Mouse (Mus musculus) heart, embryonic 10.5 days (tissue): ENCODE measurements at regions not wholly inside any gene's neighbourhood (a gene's known extent, or its start where the extent isn't known, plus 50 kb on each side); places are given as distances from the start of the nearest gene placed in this dataset.

Experiments used
- DNase-seq: peaks from one replicate; pipeline ENCODE4 v3.0.0-alpha.2; 2017; ENCODE audit warnings: low spot score
- H3K27ac ChIP-seq: fragments of 300-500 bp; sonication (generic); 2 replicates; pipeline ENCODE4 v1.5.1; 2016; ENCODE audit warnings: mild to moderate bottlenecking
- H3K27me3 ChIP-seq: fragments of 300-500 bp; sonication (generic); 2 replicates; pipeline ENCODE4 v1.6.1; 2016; ENCODE audit warnings: mild to moderate bottlenecking; ENCODE audit not compliant: poor library complexity, insufficient read depth, severe bottlenecking
- H3K36me3 ChIP-seq: fragments of 300-500 bp; sonication (generic); 2 replicates; pipeline ENCODE4 v1.6.1; 2016; ENCODE audit warnings: mild to moderate bottlenecking, moderate library complexity
- H3K4me1 ChIP-seq: fragments of 300-500 bp; sonication (generic); 2 replicates; pipeline ENCODE4 v1.6.1; 2016; ENCODE audit warnings: mild to moderate bottlenecking
- H3K4me3 ChIP-seq: fragments of 300-500 bp; sonication (generic); 2 replicates; pipeline ENCODE4 v1.5.1; 2016; ENCODE audit warnings: mild to moderate bottlenecking, moderate library complexity
- H3K9me3 ChIP-seq: fragments of 300-500 bp; sonication (generic); 2 replicates; pipeline ENCODE4 v1.6.1; 2016; ENCODE audit warnings: mild to moderate bottlenecking, moderate library complexity
- WGBS: fragments of 180-500 bp; shearing (Covaris S2); methylation state at CpG from one replicate; pipeline ENCODE4 v1.1.7; 2016; 5-methylcytosine and 5-hydroxymethylcytosine counted together

- Histone ChIP-seq H3K36me3 (no peaks in the 10 kb centered on the region), H3K4me3 (no peak overlapping the region), H3K27ac (no peak overlapping the region), H3K9me3 (no peaks in the 10 kb centered on the region), H3K27me3 (peaks cover 34% of the 10 kb centered on the region), H3K4me1 (peaks cover 32% of the 10 kb centered on the region)
- 65% methylated on average over 3 of the region's 3 CpGs for WGBS
- DNase-seq, result no peak
These were observed 127.8 kb upstream of the Rpl38 start for GRCm38 (mm10) chr11:114540503-114540902.

DNA sequence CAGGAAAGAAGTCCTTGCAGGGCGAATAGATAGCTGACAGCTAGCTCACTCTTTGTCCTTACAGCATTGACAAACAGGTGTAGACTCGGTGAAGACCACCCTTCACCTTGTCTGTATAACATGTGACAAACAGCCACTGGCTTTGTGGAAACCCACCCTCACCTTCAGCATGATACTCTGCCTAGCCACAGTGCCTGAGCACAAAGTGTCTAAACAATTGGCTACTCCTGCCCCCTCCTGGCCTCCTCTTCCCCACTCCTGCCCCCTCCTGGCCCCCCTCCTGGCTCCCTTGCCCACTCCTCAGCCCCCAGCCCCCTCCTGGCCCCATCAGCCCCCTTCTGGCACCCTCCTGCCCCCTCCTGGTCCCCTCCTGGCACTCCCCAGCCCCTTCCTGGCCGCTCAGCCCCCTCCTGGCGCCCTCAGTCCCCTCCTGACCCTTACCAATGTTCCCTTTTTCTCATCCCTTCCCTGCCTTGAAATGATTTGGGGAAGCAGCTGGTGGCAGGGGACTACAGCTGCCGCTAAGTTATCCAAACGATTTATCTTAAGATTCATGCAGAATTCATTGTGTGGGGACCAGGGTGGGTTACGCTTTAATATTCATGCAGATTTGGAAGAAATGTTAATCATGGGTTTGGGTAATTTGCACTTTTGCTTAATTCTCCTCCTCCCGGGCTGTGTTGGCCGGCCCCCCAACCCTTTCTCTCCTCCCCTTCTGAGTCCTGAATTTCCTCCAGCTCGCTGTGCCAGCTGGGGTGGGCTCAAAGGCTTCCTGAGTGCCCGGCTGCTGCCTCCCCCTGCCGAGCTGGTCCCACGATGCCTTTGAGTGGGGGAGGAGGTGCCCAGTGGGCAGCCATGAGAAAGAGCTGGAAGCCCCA lies 131.5 kb upstream of the Rpl38 start:
- H3K36me3 ChIP-seq, result no peaks in the 10 kb centered on the region
- H3K4me1 ChIP-seq, result peaks cover 19% of the 10 kb centered on the region
- WGBS, result 10% methylated on average over 13 of the region's 13 CpGs
- no peak overlapping the region for H3K4me3 ChIP-seq
- DNase-seq, result no peak
- peaks cover 34% of the 10 kb centered on the region for H3K27me3 ChIP-seq
- H3K27ac ChIP-seq, result no peak overlapping the region
- no peaks in the 10 kb centered on the region for H3K9me3 ChIP-seq

GRCm38 (mm10) chr11:114535900-114536299 lies 132.4 kb upstream of the Rpl38 start:
- DNase-seq, result no peak
- Histone ChIP-seq H3K27ac (no peak overlapping the region), H3K27me3 (peaks cover 34% of the 10 kb centered on the region), H3K36me3 (no peaks in the 10 kb centered on the region), H3K9me3 (no peaks in the 10 kb centered on the region), H3K4me3 (no peak overlapping the region), H3K4me1 (peaks cover 23% of the 10 kb centered on the region)
- WGBS, result 84% methylated on average over 9 of the region's 9 CpGs

DNA sequence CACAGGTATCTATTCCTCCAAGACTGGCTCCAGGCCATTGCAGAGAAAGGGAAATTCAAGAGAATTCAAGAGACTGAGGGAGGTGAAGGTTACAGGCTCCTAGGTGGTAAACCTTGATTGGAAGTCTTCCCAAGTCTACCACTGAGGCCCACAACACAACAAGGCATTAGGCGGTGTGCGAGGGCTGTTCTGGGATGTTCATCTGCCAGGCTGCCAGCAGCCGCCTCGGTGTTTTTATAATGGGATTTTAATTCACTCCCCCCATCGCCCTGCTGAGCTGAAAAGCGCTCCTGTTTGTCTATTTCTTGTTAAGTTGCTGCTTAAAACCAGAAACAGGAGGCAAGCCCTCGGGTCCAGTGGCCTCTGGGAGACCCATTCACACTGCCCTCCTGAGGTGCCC lies 133.9 kb upstream of the Rpl38 start:
- DNase-seq, result no peak
- Histone ChIP-seq H3K9me3 (no peaks in the 10 kb centered on the region), H3K27ac (no peak overlapping the region), H3K4me3 (no peak overlapping the region), H3K36me3 (no peaks in the 10 kb centered on the region), H3K4me1 (peaks cover 23% of the 10 kb centered on the region), H3K27me3 (peaks cover 34% of the 10 kb centered on the region)
- WGBS, result 73% methylated on average over 7 of the region's 7 CpGs

- WGBS, result 42% methylated on average over 4 of the region's 4 CpGs
- no peak for DNase-seq
- H3K27ac ChIP-seq, result no peak overlapping the region
These were observed 137.0 kb upstream of the Rpl38 start for GRCm38 (mm10) chr11:114531241-114531765.

GRCm38 (mm10) chr11:114528937-114529772 lies 139.2 kb upstream of the Rpl38 start:
- Histone ChIP-seq H3K27me3 (0 out of 2 replicates have a peak, but pooled peaks cover 3% of the 10 kb centered on the region), H3K27ac (no peak overlapping the region), H3K9me3 (no peaks in the 10 kb centered on the region), H3K4me1 (peaks cover 14% of the 10 kb centered on the region; the same call in 1 of the 2 replicates), H3K4me3 (no peak overlapping the region), H3K36me3 (no peaks in the 10 kb centered on the region)
- DNase-seq, result no peak
- WGBS, result 48% methylated on average over 10 of the region's 10 CpGs

More at GRCm38 (mm10) chr11:114531241-114531765, 137.0 kb upstream of the Rpl38 start:
- peaks cover 15% of the 10 kb centered on the region; the same call in 1 of the 2 replicates for H3K4me1 ChIP-seq
- H3K4me3 ChIP-seq, result no peak overlapping the region
- H3K36me3 ChIP-seq, result no peaks in the 10 kb centered on the region
- 0 out of 2 replicates have a peak, but pooled peaks cover 10% of the 10 kb centered on the region for H3K27me3 ChIP-seq
- H3K9me3 ChIP-seq, result no peaks in the 10 kb centered on the region

DNA sequence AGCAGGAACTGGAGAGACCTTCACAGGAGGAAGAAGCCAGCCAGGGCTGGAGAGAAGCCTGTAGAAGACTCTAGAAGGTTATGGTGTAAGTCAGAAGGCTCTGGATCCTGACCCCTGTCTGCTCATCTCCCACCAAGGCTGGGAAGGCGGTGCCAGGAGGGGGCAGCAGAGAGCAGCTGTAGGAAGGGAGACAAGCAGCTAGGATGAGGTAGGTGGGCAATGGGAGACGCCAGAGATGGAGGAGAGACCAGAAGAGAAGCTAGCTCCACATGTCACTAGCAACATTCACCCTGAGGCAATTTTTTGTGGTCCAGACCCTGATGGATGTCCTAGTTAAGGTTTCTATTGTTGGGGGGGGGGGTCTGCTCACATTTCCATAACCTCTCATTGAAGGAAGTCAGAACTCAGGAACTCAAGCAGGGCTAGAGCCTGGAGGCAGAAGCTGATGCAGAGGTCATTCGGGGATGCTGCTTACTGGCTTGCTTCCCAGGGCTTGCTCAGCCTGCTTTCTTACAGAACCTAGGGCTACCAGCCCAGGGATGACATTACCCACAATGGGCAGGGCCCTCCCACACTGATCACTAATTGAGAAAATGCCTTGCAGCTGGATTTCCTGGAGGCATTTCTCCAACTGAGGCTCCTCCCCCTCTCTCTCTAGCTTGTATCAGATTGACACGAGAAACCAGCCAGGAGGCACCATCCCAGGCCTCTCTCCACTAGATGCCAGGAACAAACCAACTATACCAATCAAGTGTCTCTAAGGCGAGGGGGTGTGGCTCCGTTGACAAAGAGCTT lies 144.7 kb upstream of the Rpl38 start:
- Histone ChIP-seq H3K4me3 (no peak overlapping the region), H3K4me1 (peaks cover 12% of the 10 kb centered on the region; the same call in 1 of the 2 replicates), H3K27ac (no peak overlapping the region), H3K27me3 (no peaks in the 10 kb centered on the region), H3K9me3 (no peaks in the 10 kb centered on the region), H3K36me3 (no peaks in the 10 kb centered on the region)
- peak; percentile 88 for DNase-seq
- WGBS, result 37% methylated on average over 6 of the region's 6 CpGs

DNA sequence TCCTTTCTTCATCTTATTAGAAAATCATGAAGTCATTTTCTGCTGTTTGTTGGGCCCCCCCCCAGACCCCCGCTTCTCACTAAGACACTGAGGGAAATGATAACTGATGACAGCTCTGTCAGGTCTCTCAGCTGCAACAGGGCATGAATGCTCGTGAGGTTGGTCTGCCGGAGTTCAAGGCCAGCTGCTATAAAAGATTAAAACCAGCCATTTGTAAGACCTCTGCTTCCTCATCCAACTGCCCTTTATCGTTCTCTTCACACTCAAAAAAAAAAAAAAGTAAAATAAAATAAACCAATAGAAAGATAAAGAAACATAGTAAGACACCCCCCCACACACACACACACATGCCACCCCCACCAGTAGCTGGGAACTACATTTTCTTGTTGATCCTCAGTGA lies 153.0 kb upstream of the Rpl38 start:
- DNase-seq, result no peak
- H3K27me3 ChIP-seq, result peaks cover 41% of the 10 kb centered on the region; the same call in 1 of the 2 replicates
- no peaks in the 10 kb centered on the region for H3K36me3 ChIP-seq
- WGBS, result 62% methylated on average over 4 of the region's 4 CpGs
- no peak overlapping the region for H3K27ac ChIP-seq
- peaks cover 4% of the 10 kb centered on the region; the same call in 1 of the 2 replicates for H3K4me1 ChIP-seq
- no peak overlapping the region for H3K4me3 ChIP-seq
- no peaks in the 10 kb centered on the region for H3K9me3 ChIP-seq

DNA sequence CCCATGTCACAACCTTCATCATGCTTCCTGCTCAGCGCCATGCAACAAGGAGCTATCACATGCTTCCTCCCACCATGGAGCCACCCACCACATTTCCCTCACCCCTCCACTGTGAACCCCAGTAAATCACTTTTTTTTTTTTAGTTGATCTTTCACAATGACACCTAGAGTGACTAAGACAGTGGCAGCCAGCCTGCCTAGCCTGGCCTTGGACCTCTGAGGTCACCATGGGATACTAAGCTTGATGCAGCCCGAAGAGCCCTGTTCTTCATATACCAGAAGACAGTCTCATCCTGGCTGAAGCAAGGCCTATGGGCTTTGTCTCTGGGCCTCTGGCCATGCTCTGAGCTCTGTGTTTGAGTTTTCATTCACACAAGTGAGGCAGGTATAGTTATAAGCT lies 154.2 kb upstream of the Rpl38 start:
- Histone ChIP-seq H3K27me3 (peaks cover 41% of the 10 kb centered on the region; the same call in 1 of the 2 replicates), H3K27ac (no peak overlapping the region), H3K36me3 (no peaks in the 10 kb centered on the region), H3K4me3 (no peak overlapping the region), H3K4me1 (peaks cover 4% of the 10 kb centered on the region; the same call in 1 of the 2 replicates), H3K9me3 (no peaks in the 10 kb centered on the region)
- WGBS, result 72% methylated on average over 2 of the region's 2 CpGs
- no peak for DNase-seq

DNA sequence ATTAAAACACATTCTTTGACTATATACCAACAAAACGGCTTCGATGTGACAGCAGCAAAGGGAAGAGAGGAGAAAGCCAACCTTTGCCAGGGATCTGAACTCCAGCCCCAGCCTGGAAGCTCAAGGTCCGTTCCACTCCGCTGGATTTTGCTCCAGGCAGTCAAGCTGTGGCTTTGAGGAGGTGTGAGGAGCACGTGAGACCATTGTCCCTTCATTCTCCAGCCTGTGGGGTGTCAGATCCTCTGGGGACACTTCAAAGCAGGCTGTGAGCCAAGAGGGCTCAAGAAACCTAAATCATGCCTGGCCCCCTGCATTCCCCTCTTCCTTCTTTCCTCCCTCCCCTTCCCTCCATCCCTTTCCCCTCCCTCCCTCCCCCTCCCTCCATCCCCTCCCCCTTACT lies 154.9 kb upstream of the Rpl38 start:
- no peaks in the 10 kb centered on the region for H3K9me3 ChIP-seq
- 21% methylated on average over 5 of the region's 5 CpGs for WGBS
- peaks cover 41% of the 10 kb centered on the region; the same call in 1 of the 2 replicates for H3K27me3 ChIP-seq
- H3K36me3 ChIP-seq, result no peaks in the 10 kb centered on the region
- H3K4me3 ChIP-seq, result no peak overlapping the region
- no peak overlapping the region for H3K27ac ChIP-seq
- no peak for DNase-seq
- H3K4me1 ChIP-seq, result peaks cover 4% of the 10 kb centered on the region; the same call in 1 of the 2 replicates

DNA sequence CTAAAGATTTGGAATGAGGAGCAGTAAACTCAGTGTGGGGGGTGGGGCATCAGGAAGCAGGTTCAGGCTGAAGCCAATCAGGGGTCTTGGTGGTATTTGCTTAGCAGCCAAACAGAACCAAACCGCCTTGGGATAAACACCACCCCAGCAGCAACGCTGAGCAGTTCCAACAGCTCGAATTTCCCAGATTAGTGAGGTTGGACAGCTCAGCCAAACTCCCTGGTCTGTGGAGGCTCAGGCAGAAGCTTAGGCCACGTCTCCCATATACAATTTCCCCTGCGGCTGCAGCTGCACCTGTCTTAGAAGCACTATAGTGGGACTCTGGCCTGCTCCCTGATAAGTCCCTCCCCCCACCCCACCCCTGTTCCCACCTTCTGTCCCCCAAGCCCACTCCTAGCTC lies 156.3 kb upstream of the Rpl38 start:
- Histone ChIP-seq H3K4me1 (peaks cover 4% of the 10 kb centered on the region; the same call in 1 of the 2 replicates), H3K4me3 (no peak overlapping the region), H3K9me3 (no peaks in the 10 kb centered on the region), H3K27me3 (peaks cover 41% of the 10 kb centered on the region; the same call in 1 of the 2 replicates), H3K27ac (no peak overlapping the region), H3K36me3 (no peaks in the 10 kb centered on the region)
- DNase-seq, result no peak
- 15% methylated on average over 5 of the region's 5 CpGs for WGBS

GRCm38 (mm10) chr11:114502562-114502961 lies 165.8 kb upstream of the Rpl38 start:
- no peak for DNase-seq
- Histone ChIP-seq H3K4me1 (peaks cover 16% of the 10 kb centered on the region), H3K36me3 (no peaks in the 10 kb centered on the region), H3K9me3 (no peaks in the 10 kb centered on the region), H3K4me3 (no peak overlapping the region), H3K27ac (peak overlapping the region; percentile 24; the same call in 1 of the 2 replicates), H3K27me3 (0 out of 2 replicates have a peak, but pooled peaks cover 7% of the 10 kb centered on the region)
- WGBS, result 15% methylated on average over 5 of the region's 5 CpGs
